Mouse (Mus musculus) heart, postnatal 0 days (tissue): ENCODE results near the gene Bbx.

Source experiments
- CTCF ChIP-seq: IDR thresholded peaks from 2 replicates; pipeline ENCODE4 v1.5.1; 2016; ENCODE audit warnings: antibody characterized with exemption, control low read depth, low read depth
- EP300 ChIP-seq: IDR thresholded peaks from 2 replicates; pipeline ENCODE4 v1.6.1; 2016; ENCODE audit warnings: antibody characterized with exemption, low read depth

GRCm38 (mm10) chr16:50398564-50398963 lies 33.6 kb downstream of the Bbx start:
- TF ChIP-seq CTCF (peak; percentile 29; the same call in 1 of the 2 replicates), EP300 (no peak)
